Mouse (Mus musculus) liver, embryonic 14.5 days (tissue): Measurements from ENCODE around the gene Gdpd4. TPM values are rescaled to one million over a fixed set of nuclear protein-coding genes. Genes with fewer than 3 reads are reported as not detected.

ENCODE experiments used
- ATAC-seq: fragments of 200-750 bp; cut with Nextera tagmentation; 2 replicates; pipeline ENCODE4 v1.8.0; 2017; ENCODE audit warnings: moderate number of reproducible peaks, mild to moderate bottlenecking, moderate library complexity; ENCODE audit not compliant: insufficient read depth
- DNase-seq, 3 experiments: peaks; one replicate each; pipeline ENCODE4 v3.0.0-alpha.2; 2012 to 2013; ENCODE audit warnings: low read depth in 3 of 3, low spot score in 3 of 3
- H3K27ac ChIP-seq: fragments of 300-500 bp; sonication (generic); 2 replicates; pipeline ENCODE4 v1.5.1; 2014; ENCODE audit warnings: moderate library complexity, mild to moderate bottlenecking, control low read depth, inconsistent platforms
- H3K27me3 ChIP-seq: fragments of 300-500 bp; sonication (generic); 2 replicates; pipeline ENCODE4 v1.6.1; 2014; ENCODE audit warnings: mild to moderate bottlenecking, low read length, moderate library complexity; ENCODE audit not compliant: control insufficient read depth, insufficient read depth
- H3K36me3 ChIP-seq: fragments of 300-500 bp; sonication (generic); replicated peaks from 2 replicates; pipeline ENCODE4 v1.6.1; 2014; ENCODE audit warnings: low read depth; ENCODE audit not compliant: control insufficient read depth, insufficient read depth
- H3K4me1 ChIP-seq, 2 experiments: fragments of 200-500 bp in 1 of 2; fragments of 300-500 bp in 1 of 2; sonication (generic) in 1 of 2; replicated peaks; 2 replicates each; pipeline ENCODE4 v1.6.1; 2012 to 2014; ENCODE audit warnings: antibody characterized with exemption in 1 of 2, inconsistent platforms in 1 of 2, low read length in 1 of 2; ENCODE audit not compliant: control insufficient read depth in 2 of 2, insufficient read depth in 2 of 2
- H3K4me2 ChIP-seq: fragments of 300-500 bp; sonication (generic); 2 replicates; pipeline ENCODE4 v1.6.1; 2014; ENCODE audit warnings: low read depth, mild to moderate bottlenecking, control low read depth, moderate library complexity
- H3K4me3 ChIP-seq, 2 experiments: fragments of 200-500 bp in 1 of 2; fragments of 300-500 bp in 1 of 2; sonication (generic) in 1 of 2; 2 replicates each; pipeline ENCODE4 v1.5.1; 2012 to 2014; ENCODE audit warnings: low read depth in 2 of 2, low read length in 2 of 2, mild to moderate bottlenecking in 2 of 2, control low read depth in 1 of 2, inconsistent platforms in 1 of 2, moderate library complexity in 1 of 2; ENCODE audit not compliant: insufficient read depth in 1 of 2
- H3K9ac ChIP-seq: fragments of 300-500 bp; sonication (generic); replicated peaks from 2 replicates; pipeline ENCODE4 v1.6.1; 2014; ENCODE audit warnings: mild to moderate bottlenecking, control low read depth, moderate library complexity
- H3K9me3 ChIP-seq: fragments of 300-500 bp; sonication (generic); 2 replicates; pipeline ENCODE4 v1.6.1; 2016; ENCODE audit warnings: low read length, mixed read lengths; ENCODE audit not compliant: control insufficient read depth
- CTCF ChIP-seq: IDR thresholded peaks from 2 replicates; pipeline ENCODE4 v1.5.1; 2016; ENCODE audit warnings: antibody characterized with exemption, low read depth, control low read depth
- EP300 ChIP-seq: IDR thresholded peaks from 2 replicates; pipeline ENCODE4 v1.6.1; 2016; ENCODE audit warnings: antibody characterized with exemption, low read depth
- WGBS: fragments of 180-500 bp; shearing (Covaris S2); extraction: QIAGEN DNeasy Blood & Tissue Kit; methylation state at CpG from one replicate; pipeline ENCODE4 v1.1.7; 2014; ENCODE audit not compliant: insufficient replicate concordance; 5-methylcytosine and 5-hydroxymethylcytosine counted together
- polyA plus RNA-seq, 2 experiments: library from polyadenylated mRNA; depleted of rRNA in 1 of 2; stranded (reverse) in 1 of 2; unstranded in 1 of 2; fragments of >200 nt; fragmentation: Nextera tagmentation in 1 of 2; extraction: Ambion mirVana in 1 of 2; gene quantifications; 2 replicates each; pipeline versions ENCODE4 v1.2.1 to v1.2.3; 2012 to 2014

The Gdpd4 gene
- polyA plus RNA-seq, 2 experiments: not detected

DNA sequence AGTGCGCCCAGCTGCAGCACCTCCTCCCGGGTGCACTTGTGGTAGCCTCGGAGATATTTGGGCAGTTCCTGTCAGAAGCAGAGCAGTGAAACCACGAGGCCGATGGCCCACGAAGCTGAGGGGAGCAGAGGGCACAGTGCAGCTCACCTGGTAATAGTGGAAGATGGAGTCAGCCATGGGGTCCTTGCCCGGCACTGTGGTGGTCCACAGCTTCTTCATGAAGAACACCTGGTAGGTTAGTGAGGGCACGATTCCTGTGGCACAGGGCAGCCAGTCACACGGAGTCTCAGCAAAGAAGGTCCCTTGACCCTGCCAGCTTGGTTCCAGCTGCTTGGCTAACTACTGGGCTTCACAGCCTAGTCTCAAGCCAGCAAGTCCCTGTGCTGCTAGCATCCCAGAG is 134.7 kb downstream of the Gdpd4 start:
- 65% methylated on average over 9 of the region's 9 CpGs for WGBS
- no peaks in the 10 kb centered on the region for H3K27me3 ChIP-seq
- no peak overlapping the region for H3K9ac ChIP-seq
- TF ChIP-seq CTCF: no peak
- no peak for TF ChIP-seq EP300
- ATAC-seq (no peak), DNase-seq (no peak)
- H3K4me2 ChIP-seq: no peak overlapping the region
- no peaks in the 10 kb centered on the region for H3K36me3 ChIP-seq
- H3K4me1 ChIP-seq: 0 out of 4 replicates have a peak, but pooled peaks cover 0 to 2% of the 10 kb centered on the region in 2 experiments
- H3K27ac ChIP-seq: no peak overlapping the region
- no peak overlapping the region for H3K4me3 ChIP-seq
- H3K9me3 ChIP-seq: no peaks in the 10 kb centered on the region

DNA sequence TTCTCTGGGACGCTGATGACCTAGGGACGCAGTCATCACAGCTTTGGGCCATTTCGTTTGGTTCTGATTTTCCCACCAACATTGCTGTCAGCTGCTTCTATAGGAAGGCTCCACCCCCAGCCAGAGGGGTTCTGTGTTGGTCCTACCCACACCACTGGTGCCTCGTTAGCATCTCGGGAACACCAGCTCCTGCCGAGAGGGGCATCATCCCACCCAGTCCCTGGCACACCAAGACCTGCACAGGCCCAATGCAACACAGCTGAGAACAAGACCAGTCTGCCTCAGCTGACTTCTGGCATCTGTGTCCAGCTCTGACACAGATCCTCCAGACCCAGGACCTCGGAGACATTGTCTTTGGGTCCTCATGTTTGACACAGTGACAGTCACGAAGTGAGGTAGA is 135.2 kb downstream of the Gdpd4 start:
- H3K27ac ChIP-seq: no peak overlapping the region
- WGBS: 70% methylated on average over 8 of the region's 8 CpGs
- no peak for ATAC-seq
- no peak overlapping the region for H3K9ac ChIP-seq
- no peak overlapping the region for H3K4me2 ChIP-seq
- TF ChIP-seq CTCF (no peak), EP300 (no peak)
- DNase-seq: no peak
- H3K27me3 ChIP-seq: no peaks in the 10 kb centered on the region
- H3K4me3 ChIP-seq: no peak overlapping the region
- no peaks in the 10 kb centered on the region for H3K9me3 ChIP-seq
- no peaks in the 10 kb centered on the region for H3K36me3 ChIP-seq
- H3K4me1 ChIP-seq: 0 out of 4 replicates have a peak, but pooled peaks cover 0 to under 1% of the 10 kb centered on the region in 2 experiments

DNA sequence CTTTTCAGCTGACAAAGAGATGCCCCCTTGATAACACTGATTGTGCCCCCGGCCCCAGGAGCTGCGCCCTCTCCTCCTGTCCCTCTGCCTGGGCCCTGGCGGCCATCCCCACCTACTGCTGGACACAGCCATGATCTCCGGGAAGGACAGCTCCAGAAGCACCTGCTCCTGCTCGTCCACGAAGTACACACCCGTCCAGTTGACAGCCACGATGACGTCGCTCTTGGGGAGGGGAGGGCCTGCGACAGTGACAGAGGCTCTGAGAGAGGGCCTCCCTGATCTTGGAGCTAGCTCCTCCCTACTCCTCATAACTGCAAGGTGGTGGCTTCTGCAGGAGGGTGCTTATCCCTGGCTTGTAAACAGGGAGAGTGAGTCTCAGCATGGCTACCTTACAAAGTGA is 146.5 kb downstream of the Gdpd4 start:
- DNase-seq (no peak), ATAC-seq (peak; percentile 47; the same call in 1 of the 2 replicates)
- Histone ChIP-seq H3K9ac (no peak overlapping the region), H3K4me2 (no peak overlapping the region), H3K9me3 (no peaks in the 10 kb centered on the region), H3K36me3 (no peaks in the 10 kb centered on the region), H3K4me3 (no peak overlapping the region), H3K4me1 (no peaks in the 10 kb centered on the region), H3K27me3 (no peaks in the 10 kb centered on the region), H3K27ac (no peak overlapping the region)
- WGBS: 45% methylated on average over 11 of the region's 11 CpGs
- TF ChIP-seq CTCF (no peak), EP300 (no peak)

DNA sequence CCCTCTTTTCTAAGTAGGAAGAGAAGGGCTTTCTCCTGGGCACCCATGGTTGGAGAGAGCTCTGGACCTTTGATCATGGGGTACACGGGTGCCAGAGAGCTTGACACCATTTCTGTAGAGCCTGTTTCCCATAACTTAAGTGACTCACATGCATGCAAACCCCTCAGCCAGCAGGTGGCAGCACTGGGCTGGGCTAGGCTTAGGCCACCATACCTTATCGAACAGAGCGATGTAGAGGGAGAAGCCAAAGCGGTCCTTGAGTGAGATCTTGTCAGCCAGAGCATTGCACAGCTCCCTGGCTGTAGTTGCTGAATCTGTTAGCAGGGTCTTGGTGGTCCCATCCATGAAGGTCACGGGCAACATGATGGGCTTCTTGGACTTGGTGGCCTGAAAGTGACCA is 151.9 kb downstream of the Gdpd4 start:
- H3K4me1 ChIP-seq: no peaks in the 10 kb centered on the region
- no peak overlapping the region for H3K4me2 ChIP-seq
- 16% methylated on average over 5 of the region's 5 CpGs for WGBS
- no peaks in the 10 kb centered on the region for H3K36me3 ChIP-seq
- H3K9me3 ChIP-seq: no peaks in the 10 kb centered on the region
- no peaks in the 10 kb centered on the region for H3K27me3 ChIP-seq
- H3K27ac ChIP-seq: no peak overlapping the region
- ATAC-seq (peak; percentile 44; the same call in 1 of the 2 replicates), DNase-seq (peak; percentile 48 to 66 (median 56))
- H3K4me3 ChIP-seq: no peak overlapping the region
- TF ChIP-seq EP300 (no peak), CTCF (peak; percentile 99)
- H3K9ac ChIP-seq: no peak overlapping the region

DNA sequence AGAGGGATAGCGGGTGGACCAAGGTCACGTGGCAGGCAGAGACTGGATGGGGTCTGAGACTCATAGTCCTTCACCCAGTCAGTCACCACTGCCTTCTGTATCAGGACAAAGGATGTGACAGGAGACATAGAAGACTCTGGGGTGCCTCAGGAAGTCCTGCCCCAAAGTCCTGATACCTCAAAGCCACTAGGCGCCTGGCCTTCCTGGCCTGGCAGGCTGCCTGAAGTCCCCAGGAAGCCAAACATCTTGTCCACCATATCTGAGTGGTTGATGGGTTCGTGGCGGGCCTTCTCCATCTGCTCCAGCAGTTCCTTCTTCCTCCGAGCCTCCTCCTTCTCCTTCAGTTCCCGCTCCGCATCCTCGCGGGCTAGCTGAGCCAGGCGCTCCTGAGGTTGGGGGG is 157.7 kb downstream of the Gdpd4 start:
- WGBS: 70% methylated on average over 11 of the region's 11 CpGs
- no peak for TF ChIP-seq EP300
- TF ChIP-seq CTCF: no peak
- H3K36me3 ChIP-seq: no peaks in the 10 kb centered on the region
- H3K9ac ChIP-seq: no peak overlapping the region
- H3K4me1 ChIP-seq: no peaks in the 10 kb centered on the region
- H3K27me3 ChIP-seq: no peaks in the 10 kb centered on the region
- H3K9me3 ChIP-seq: no peaks in the 10 kb centered on the region
- no peak overlapping the region for H3K4me2 ChIP-seq
- DNase-seq (no peak), ATAC-seq (peak; percentile 37; the same call in 1 of the 2 replicates)
- H3K27ac ChIP-seq: no peak overlapping the region
- H3K4me3 ChIP-seq: no peak overlapping the region
